Mouse (Mus musculus) embryonic fibroblast, embryonic 13.5 days (primary cell): Measurements from ENCODE around the gene Foxd1.

ENCODE experiments used
- CTCF ChIP-seq: IDR thresholded peaks from 2 replicates; pipeline ENCODE4 v1.5.1; 2011; ENCODE audit warnings: mild to moderate bottlenecking, control low read depth, low read length, moderate library complexity, borderline replicate concordance; ENCODE audit not compliant: insufficient read depth
- POLR2A ChIP-seq: IDR thresholded peaks from 2 replicates; pipeline ENCODE4 v1.6.1; 2011; ENCODE audit warnings: low read depth, mild to moderate bottlenecking, control low read depth, low read length, moderate library complexity

DNA sequence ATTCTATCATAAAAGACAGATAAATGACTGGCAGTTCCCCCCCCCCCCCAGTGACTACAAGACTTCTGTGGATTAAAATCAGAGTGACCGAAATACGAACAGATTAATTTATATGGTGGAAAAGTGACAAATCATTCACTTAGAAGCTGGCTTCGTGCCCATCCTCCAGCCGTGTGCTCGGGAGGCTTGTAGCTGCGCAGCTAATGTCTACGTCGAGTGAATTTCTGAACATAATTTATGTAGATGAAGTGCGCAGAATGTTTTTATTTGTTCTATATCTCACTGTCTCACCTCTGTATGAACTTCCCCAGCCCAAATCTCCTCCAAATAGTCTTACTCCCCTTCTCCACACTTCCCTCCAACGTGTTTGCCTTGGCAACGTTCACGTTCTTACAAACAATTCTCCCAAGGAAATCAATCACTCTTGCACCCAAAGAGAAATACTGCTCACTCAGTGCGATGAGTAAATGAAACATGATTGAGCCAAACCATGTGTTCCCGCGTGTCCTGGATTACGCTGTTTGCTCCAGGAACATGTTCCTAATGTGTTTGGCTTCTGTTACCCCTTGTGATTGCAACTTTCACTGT is 30.0 kb downstream of the Foxd1 start:
- TF ChIP-seq CTCF = no peak
- no peak for TF ChIP-seq POLR2A
